ENCODE assay signal across 18 mouse cellular contexts in the genomic region with DNA sequence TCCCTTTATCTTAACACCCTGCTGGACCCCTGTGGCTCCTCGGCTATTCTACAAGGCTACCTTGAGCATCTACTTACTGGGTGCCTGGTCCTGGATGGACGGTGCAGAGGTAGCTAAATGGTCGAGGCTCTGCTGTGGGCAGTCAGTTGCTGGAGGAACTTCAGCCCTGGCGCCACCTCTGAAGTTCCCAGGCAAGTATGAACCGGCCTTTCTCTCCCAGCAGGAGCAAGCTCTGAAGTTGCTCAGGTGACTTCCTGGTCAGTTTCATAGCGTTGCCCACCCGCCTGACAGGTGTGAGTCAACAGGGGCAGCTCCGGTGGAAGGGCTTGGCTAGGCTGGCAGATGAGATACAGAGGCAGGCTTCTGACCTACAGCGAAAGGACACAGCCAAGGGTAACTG. TPM values are rescaled to one million over a fixed set of nuclear protein-coding genes. Genes with fewer than 3 reads are reported as not detected.
DNase-seq lines count a peak whose midpoint lies in the region; ATAC-seq and TF ChIP-seq lines count a peak whose summit lies in the region.
"Had no signal": no experiment of that assay in that cellular context is flagged by ENCODE, and none has a peak within 500 bp of the region (broad histone marks: within the 10 kb centered on the region; RNA-seq: fewer than 3 reads in every experiment).

Kcne1 (minus strand) TSS at position 240 of the 400 bp plus-strand sequence.

- peak within 1 kb of the TSS; percentile 44 for H3K4me3 ChIP-seq in heart, embryonic 10.5 days
- H3K4me3 ChIP-seq in liver, embryonic 11.5 days (ENCODE audit: low read depth, low read length) = no peak within 1 kb of the TSS
- H3K4me3 ChIP-seq in liver, postnatal 0 days (ENCODE audit: low read depth, low read length) = no peak within 1 kb of the TSS
- H3K4me3 ChIP-seq in embryonic facial prominence, embryonic 10.5 days = peak within 1 kb of the TSS; percentile 6; the same call in 1 of the 2 replicates
- no peak within 1 kb of the TSS for H3K4me3 ChIP-seq in forebrain, embryonic 16.5 days (replicated peaks; ENCODE audit: low read length)
- H3K4me3 ChIP-seq: forebrain, embryonic 15.5 days had no signal

- 42% methylated on average over 9 of the region's 9 CpGs for WGBS in heart, embryonic 10.5 days
- 42% methylated on average over 9 of the region's 9 CpGs for WGBS in liver, embryonic 11.5 days
- WGBS in liver, postnatal 0 days (ENCODE audit: insufficient replicate concordance) = 55% methylated on average over 9 of the region's 9 CpGs
- 51% methylated on average over 9 of the region's 9 CpGs for WGBS in embryonic facial prominence, embryonic 10.5 days
- 69% methylated on average over 9 of the region's 9 CpGs for WGBS in forebrain, embryonic 16.5 days

- intact Hi-C loops in heart, postnatal 36 days (cut with DNase I) = no loop called here

- peak within 1 kb of the TSS; percentile 81 for H3K27ac ChIP-seq in heart, embryonic 10.5 days
- H3K27ac ChIP-seq in liver, embryonic 11.5 days (ENCODE audit: low read depth, low read length) = no peak within 1 kb of the TSS
- H3K27ac ChIP-seq in liver, postnatal 0 days (ENCODE audit: low read depth) = no peak within 1 kb of the TSS
- H3K27ac ChIP-seq in embryonic facial prominence, embryonic 10.5 days (replicated peaks) = 0 out of 2 replicates have a peak within 1 kb of the TSS, but pooled peaks have one; percentile 11
- H3K27ac ChIP-seq in forebrain, embryonic 16.5 days (ENCODE audit: low read length) = no peak within 1 kb of the TSS
- H3K27ac ChIP-seq: forebrain, embryonic 15.5 days had no signal

- no peak for TF ChIP-seq EP300 in liver, postnatal 0 days (IDR thresholded peaks at IDR 0.05; ENCODE audit: low read depth)

- H3K36me3 ChIP-seq in heart, embryonic 10.5 days = no peaks in the 10 kb centered on the region
- no peaks in the 10 kb centered on the region for H3K36me3 ChIP-seq in liver, embryonic 11.5 days (ENCODE audit: control insufficient read depth, insufficient read depth, low read length)
- H3K36me3 ChIP-seq in liver, postnatal 0 days (replicated peaks; ENCODE audit: insufficient read depth, low read length) = no peaks in the 10 kb centered on the region
- no peaks in the 10 kb centered on the region for H3K36me3 ChIP-seq in embryonic facial prominence, embryonic 10.5 days (replicated peaks)
- no peaks in the 10 kb centered on the region for H3K36me3 ChIP-seq in forebrain, embryonic 16.5 days (ENCODE audit: control insufficient read depth, insufficient read depth)
- H3K36me3 ChIP-seq: forebrain, embryonic 15.5 days had no signal

- peak within 1 kb of the TSS; percentile 26 for H3K4me2 ChIP-seq in liver, embryonic 11.5 days
- H3K4me2 ChIP-seq in liver, postnatal 0 days (ENCODE audit: low read depth, low read length) = no peak within 1 kb of the TSS
- H3K4me2 ChIP-seq in forebrain, embryonic 16.5 days (ENCODE audit: low read length) = no peak within 1 kb of the TSS
- H3K4me2 ChIP-seq: forebrain, embryonic 15.5 days had no signal

- no peak for TF ChIP-seq CTCF in liver, postnatal 0 days (IDR thresholded peaks at IDR 0.05; ENCODE audit: low read depth)

- no peak for ATAC-seq in liver, embryonic 11.5 days (replicated peaks; ENCODE audit: low FRiP score)
- no peak for ATAC-seq in liver, postnatal 0 days
- no peak for ATAC-seq in forebrain, embryonic 16.5 days
- ATAC-seq: activated CD4-positive, CD25-positive, alpha-beta regulatory T cell, adult 4 months; inflammation-experienced regulatory T-cells, adult 6 months had no signal

- H3K4me1 ChIP-seq in heart, embryonic 10.5 days = peaks cover 55% of the 10 kb centered on the region
- H3K4me1 ChIP-seq in liver, embryonic 11.5 days (replicated peaks; ENCODE audit: control insufficient read depth, insufficient read depth, low read length) = peaks cover 3% of the 10 kb centered on the region; the same call in 1 of the 2 replicates
- no peaks in the 10 kb centered on the region for H3K4me1 ChIP-seq in liver, postnatal 0 days (ENCODE audit: insufficient read depth)
- H3K4me1 ChIP-seq in embryonic facial prominence, embryonic 10.5 days = peaks cover 31% of the 10 kb centered on the region
- H3K4me1 ChIP-seq in forebrain, embryonic 16.5 days (replicated peaks; ENCODE audit: control insufficient read depth, insufficient read depth, low read length) = peaks cover 2% of the 10 kb centered on the region; the same call in 1 of the 2 replicates

- H3K27me3 ChIP-seq in heart, embryonic 10.5 days (ENCODE audit: insufficient read depth, poor library complexity, severe bottlenecking) = no peaks in the 10 kb centered on the region
- H3K27me3 ChIP-seq in liver, embryonic 11.5 days (replicated peaks; ENCODE audit: control insufficient read depth, insufficient read depth, low read length) = peaks cover 6% of the 10 kb centered on the region
- H3K27me3 ChIP-seq in liver, postnatal 0 days (ENCODE audit: insufficient read depth, low read length) = no peaks in the 10 kb centered on the region; the same call in 1 of the 2 replicates
- H3K27me3 ChIP-seq in embryonic facial prominence, embryonic 10.5 days (replicated peaks; ENCODE audit: low read depth, poor library complexity, severe bottlenecking) = peaks cover 35% of the 10 kb centered on the region
- no peaks in the 10 kb centered on the region for H3K27me3 ChIP-seq in forebrain, embryonic 16.5 days (replicated peaks; ENCODE audit: control insufficient read depth, insufficient read depth, low read length)
- H3K27me3 ChIP-seq: forebrain, embryonic 15.5 days had no signal

- H3K9ac ChIP-seq in liver, embryonic 11.5 days (ENCODE audit: low read depth, low read length) = no peak within 1 kb of the TSS
- H3K9ac ChIP-seq in liver, postnatal 0 days (replicated peaks) = no peak within 1 kb of the TSS
- no peak within 1 kb of the TSS for H3K9ac ChIP-seq in forebrain, embryonic 16.5 days (replicated peaks; ENCODE audit: low read depth, low read length)
- H3K9ac ChIP-seq: forebrain, embryonic 15.5 days had no signal

- no peaks in the 10 kb centered on the region for H3K9me3 ChIP-seq in heart, embryonic 10.5 days
- H3K9me3 ChIP-seq in liver, embryonic 11.5 days (ENCODE audit: control insufficient read depth, low read length) = no peaks in the 10 kb centered on the region
- no peaks in the 10 kb centered on the region for H3K9me3 ChIP-seq in liver, postnatal 0 days (ENCODE audit: low read length)
- no peaks in the 10 kb centered on the region for H3K9me3 ChIP-seq in embryonic facial prominence, embryonic 10.5 days
- no peaks in the 10 kb centered on the region for H3K9me3 ChIP-seq in forebrain, embryonic 16.5 days (ENCODE audit: control insufficient read depth, low read length)
- H3K9me3 ChIP-seq: forebrain, embryonic 15.5 days had no signal

- no peak for DNase-seq in heart, embryonic 10.5 days (ENCODE audit: low spot score)
- DNase-seq in heart, adult 11 months = no peak
- DNase-seq in liver, embryonic 11.5 days (ENCODE audit: low spot score) = no peak
- DNase-seq in liver, postnatal 0 days = no peak
- no peak for DNase-seq in embryonic facial prominence, embryonic 10.5 days (ENCODE audit: low spot score)
- DNase-seq in heart, postnatal 36 days = no peak
- no peak for DNase-seq in yolk sac, embryonic 10.5 days (ENCODE audit: low spot score)
- DNase-seq: cerebellum, adult 9-10 months had no signal

RNA-seq across cellular contexts. Expression of gene Kcne1, which starts in this region (rescaled TPM):
- 21.3 and 54.9 TPM in 2 replicates for polyA plus RNA-seq in heart, embryonic 10.5 days (2016; fragmentation: Nextera tagmentation; extraction: Ambion mirVana)
- polyA plus RNA-seq in liver, embryonic 11.5 days (2014; fragmentation: Nextera tagmentation; extraction: Ambion mirVana) = 0.05 TPM in 1 of 2 replicates, not detected in the other
- polyA plus RNA-seq in liver, postnatal 0 days (2015; fragmentation: Nextera tagmentation; extraction: Ambion mirVana) = not detected in 2 replicates
- polyA plus RNA-seq in embryonic facial prominence, embryonic 10.5 days (2016; fragmentation: Nextera tagmentation; extraction: Ambion mirVana) = 0.29 and 1.1 TPM in 2 replicates
- 10 to 100 TPM; 19.8 to 21.3 TPM for total RNA-seq in heart, postnatal 36 days (2021)
- polyA plus RNA-seq in forebrain, embryonic 16.5 days (2015; fragmentation: Nextera tagmentation; extraction: Ambion mirVana) = 0.10 TPM in 1 of 2 replicates, not detected in the other
- total RNA-seq: gastrocnemius, postnatal 4 days; layer of hippocampus, postnatal 25 days; liver, adult 2 months; megakaryocyte, adult 5-6 weeks; MEL had no signal
- polyA plus RNA-seq: activated CD4-positive, CD25-positive, alpha-beta regulatory T cell, adult 4 months; forebrain, embryonic 15.5 days; inflammation-experienced regulatory T-cells, adult 6 months; liver, adult 2 months; small intestine, adult 2 months had no signal

Comparison
In these comparisons a context has a peak if more than half of its experiments do, and no peak if none do; other contexts are left out.
1. RNA of gene Kcne1 (polyA plus RNA-seq): 21.3 to 54.9 TPM in heart, embryonic 10.5 days; 0.29 to 1.1 TPM in embryonic facial prominence, embryonic 10.5 days, 0.05 TPM in liver, embryonic 11.5 days, 0.10 TPM in forebrain, embryonic 16.5 days and not detected in liver, postnatal 0 days; every median in the first group is over 10 times any median in the second.
2. H3K27ac ChIP-seq: peak in heart, embryonic 10.5 days (single experiment) and embryonic facial prominence, embryonic 10.5 days (single experiment); none in liver, embryonic 11.5 days (single experiment), liver, postnatal 0 days (single experiment) and forebrain, embryonic 16.5 days (single experiment).
3. H3K4me3 ChIP-seq: peak in heart, embryonic 10.5 days (single experiment) and embryonic facial prominence, embryonic 10.5 days (single experiment); none in liver, embryonic 11.5 days (single experiment), liver, postnatal 0 days (single experiment) and forebrain, embryonic 16.5 days (single experiment).